In genomic region chr16:95776010-95776409, GRCm38 (mm10) we compare ENCODE assay signal across 14 mouse cellular contexts.
"Had no signal": no experiment of that assay in that cellular context is flagged by ENCODE, and none has a peak within 500 bp of the region (broad histone marks: within the 10 kb centered on the region; RNA-seq: fewer than 3 reads in every experiment).

No protein-coding gene starts in this region.

- H3K36me3 ChIP-seq: limb, embryonic 12.5 days; midbrain, embryonic 15.5 days; neural tube, embryonic 12.5 days; stomach, embryonic 15.5 days had no signal

- H3K27ac ChIP-seq: layer of hippocampus, adult 2 months; limb, embryonic 12.5 days; macrophage; midbrain, embryonic 15.5 days; neural tube, embryonic 12.5 days; stomach, embryonic 15.5 days had no signal

- DNase-seq: kidney, postnatal 10 days; kidney, postnatal 4 days; lung, embryonic 14.5 days; lung, postnatal 14 days; retina, postnatal 1 day; thymus, adult 2 months had no signal

- H3K9me3 ChIP-seq: limb, embryonic 12.5 days; midbrain, embryonic 15.5 days; neural tube, embryonic 12.5 days; stomach, embryonic 15.5 days had no signal

- H3K4me1 ChIP-seq: midbrain, embryonic 15.5 days; neural tube, embryonic 12.5 days; stomach, embryonic 15.5 days had no signal

- H3K9ac ChIP-seq: limb, embryonic 12.5 days; lung, embryonic 14.5 days; midbrain, embryonic 15.5 days; neural tube, embryonic 12.5 days; stomach, embryonic 15.5 days had no signal

- ATAC-seq: midbrain, embryonic 15.5 days had no signal

- H3K4me2 ChIP-seq: limb, embryonic 12.5 days; lung, embryonic 14.5 days; midbrain, embryonic 11.5 days; midbrain, embryonic 15.5 days; neural tube, embryonic 12.5 days; stomach, embryonic 15.5 days had no signal

- H3K4me3 ChIP-seq: layer of hippocampus, adult 2 months; limb, embryonic 12.5 days; megakaryocyte, embryonic 14.5 days; midbrain, embryonic 15.5 days; neural tube, embryonic 12.5 days; stomach, embryonic 15.5 days had no signal

- H3K27me3 ChIP-seq: limb, embryonic 12.5 days; midbrain, embryonic 15.5 days; neural tube, embryonic 12.5 days; stomach, embryonic 15.5 days had no signal
